Mouse (Mus musculus) cerebellum, postnatal 10 days (tissue): ENCODE data around the gene Rpl27.
A peak's percentile ranks its signal among the peaks of the same experiment; 100 is the strongest.
"Not testable (repeated sequence)": the region's sequence is repeated elsewhere in the genome, so short reads cannot be mapped to it uniquely, and the experiment has no call there.

Experiments used
- DNase-seq, 2 experiments: peaks; one replicate each; pipeline ENCODE4 v3.0.0; 2021; ENCODE audit warnings: mixed read lengths in 2 of 2

Rpl27 gene

GRCm38 (mm10) chr11:101442127-101442693, at the start of gene Rpl27:
Gene Rpl27 (plus strand): TSS chr11:101442298.
- DNase-seq, result peak; percentile 98 to 99

DNA sequence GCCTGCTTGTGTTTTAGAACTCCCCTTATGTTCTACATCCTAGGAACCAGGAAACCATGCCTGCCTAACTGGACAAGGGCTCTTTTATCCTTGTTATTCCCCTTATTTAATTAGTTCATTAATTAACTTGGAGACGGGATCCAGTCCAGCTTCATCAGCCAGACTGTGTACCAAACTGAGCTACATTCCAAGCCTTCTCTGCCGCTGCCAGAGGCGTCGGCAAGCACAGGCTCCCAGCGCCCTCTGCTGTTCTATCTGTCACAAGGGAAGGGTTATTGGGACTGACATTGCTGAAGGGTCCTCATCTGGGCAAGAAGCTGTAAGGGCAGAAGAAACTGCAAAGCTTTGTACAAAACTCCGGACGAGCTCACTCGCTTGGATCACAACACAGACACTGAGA, 47.0 kb upstream of the Rpl27 start:
- peak; percentile 90 to 91 for DNase-seq

- DNase-seq, result no peak
Measured at GRCm38 (mm10) chr11:101415306-101415705, 26.8 kb upstream of the Rpl27 start.

DNA sequence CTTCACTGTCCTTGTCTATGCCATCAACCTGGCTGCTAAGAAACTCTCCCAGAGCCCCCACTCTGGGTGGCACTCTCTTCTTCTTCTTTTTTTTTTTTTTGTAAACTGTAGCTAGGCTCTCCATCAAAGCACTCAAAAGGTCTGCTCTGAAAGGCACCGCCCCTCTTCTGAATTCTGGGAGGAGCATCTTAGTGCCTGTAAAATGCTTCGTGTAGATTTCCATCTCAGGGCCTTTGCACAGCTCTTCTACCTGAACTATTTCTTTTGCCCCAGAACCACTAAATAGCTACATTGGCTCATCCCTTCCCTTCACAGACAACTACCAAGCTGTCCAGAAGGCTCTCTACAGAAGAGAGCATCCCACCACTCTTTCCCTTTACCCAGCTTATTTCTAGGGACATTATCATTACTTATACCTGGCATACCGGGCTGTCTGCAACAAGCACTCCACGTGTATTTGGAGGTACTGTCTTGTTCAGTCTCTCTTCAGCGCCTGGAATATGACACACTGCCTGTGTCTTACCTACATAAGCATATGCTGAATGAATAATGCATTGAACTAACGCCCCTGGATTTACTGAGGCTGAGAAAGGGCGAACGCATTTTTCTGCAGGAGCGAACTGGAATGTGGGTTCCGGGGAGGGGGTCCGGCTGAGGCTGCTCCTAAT, 25.5 kb upstream of the Rpl27 start:
- DNase-seq, result no peak

DNA sequence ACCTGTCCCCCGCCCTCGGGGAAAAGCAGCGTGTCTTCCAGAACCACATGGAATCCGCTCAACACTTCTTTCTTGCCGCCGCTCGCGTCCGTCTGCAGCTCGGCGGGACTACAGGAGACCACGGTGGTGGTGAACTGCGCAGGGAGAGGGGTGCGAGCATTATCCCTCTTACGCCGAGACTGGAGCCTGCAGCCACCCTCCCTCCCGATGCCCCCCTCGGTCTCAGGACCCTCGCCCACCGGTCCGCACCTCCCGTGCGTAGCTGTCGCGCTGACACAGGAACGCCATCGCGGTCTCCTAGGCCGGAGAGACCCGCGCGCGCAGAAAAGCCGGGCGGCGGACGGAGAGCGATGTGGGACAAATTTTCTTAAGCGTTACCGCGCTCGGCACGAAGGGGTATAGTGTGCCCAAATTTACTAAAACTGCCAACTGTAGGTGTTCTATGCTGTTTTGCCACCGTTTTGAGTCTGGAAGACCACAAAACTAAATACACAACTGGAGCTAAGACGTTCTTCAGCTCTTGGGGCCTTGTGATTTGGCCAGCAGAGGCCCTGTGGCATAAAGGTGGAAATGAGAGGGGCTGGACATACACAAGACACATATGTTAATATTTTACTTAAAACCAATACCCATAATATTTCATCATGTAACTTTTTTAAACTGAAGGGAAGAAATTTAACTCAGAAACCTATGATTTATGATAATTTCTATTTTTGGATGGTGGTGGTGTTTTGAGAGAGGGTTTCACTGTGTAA, 24.8 kb upstream of the Rpl27 start, which contains the start of gene Aarsd1:
Gene Aarsd1, minus strand, starts transcription at position 515 of the 755 bp plus-strand sequence.
- DNase-seq, result peak; percentile 95 to 97

- DNase-seq, result no peak
Measured at GRCm38 (mm10) chr11:101418991-101419390, 23.1 kb upstream of the Rpl27 start.

GRCm38 (mm10) chr11:101419610-101420009, 22.5 kb upstream of the Rpl27 start:
- peak in 1 of 2 experiments; percentile 36 for DNase-seq

GRCm38 (mm10) chr11:101420148-101420547, 21.9 kb upstream of the Rpl27 start:
- DNase-seq, result no peak

DNA sequence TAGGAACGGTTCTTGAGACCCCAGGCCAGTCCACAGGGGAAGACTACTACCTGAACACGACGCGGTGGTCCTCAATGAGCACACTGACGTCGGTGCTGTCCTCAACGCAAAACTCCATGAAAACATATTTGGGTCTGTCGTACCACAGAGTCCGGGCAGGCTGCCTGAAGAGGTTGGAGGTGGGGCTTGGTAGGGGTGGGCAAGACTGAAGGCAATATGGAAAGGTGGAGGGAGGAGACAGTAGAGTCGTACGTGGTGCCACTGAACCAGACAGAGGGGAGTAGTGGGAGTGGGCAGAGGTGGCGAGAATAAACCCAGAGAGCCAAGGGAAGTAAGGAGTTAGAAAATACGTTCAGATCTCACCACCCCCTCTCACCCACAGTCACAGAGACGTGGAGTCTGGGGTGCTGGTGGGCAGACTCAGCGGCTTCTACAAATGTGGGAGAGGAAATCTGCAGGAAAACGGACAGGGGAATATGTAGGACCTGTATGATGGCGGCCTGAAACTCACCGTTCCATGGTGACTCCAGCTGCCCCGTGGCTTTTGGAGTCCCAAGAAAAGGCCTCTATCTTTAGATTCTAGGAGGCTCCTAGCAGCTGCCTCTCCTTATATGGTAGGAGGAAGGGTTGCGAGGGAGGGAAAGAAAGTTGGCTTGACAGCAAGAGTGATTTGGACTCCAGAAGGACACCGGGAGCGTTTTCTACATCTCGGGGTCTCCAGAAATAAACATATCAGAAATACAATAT, 17.8 kb upstream of the Rpl27 start, which contains the start of gene Gm27029:
Gene Gm27029, minus strand, starts transcription at position 692 of the 747 bp plus-strand sequence.
- peak; percentile 59 to 66 for DNase-seq

DNA sequence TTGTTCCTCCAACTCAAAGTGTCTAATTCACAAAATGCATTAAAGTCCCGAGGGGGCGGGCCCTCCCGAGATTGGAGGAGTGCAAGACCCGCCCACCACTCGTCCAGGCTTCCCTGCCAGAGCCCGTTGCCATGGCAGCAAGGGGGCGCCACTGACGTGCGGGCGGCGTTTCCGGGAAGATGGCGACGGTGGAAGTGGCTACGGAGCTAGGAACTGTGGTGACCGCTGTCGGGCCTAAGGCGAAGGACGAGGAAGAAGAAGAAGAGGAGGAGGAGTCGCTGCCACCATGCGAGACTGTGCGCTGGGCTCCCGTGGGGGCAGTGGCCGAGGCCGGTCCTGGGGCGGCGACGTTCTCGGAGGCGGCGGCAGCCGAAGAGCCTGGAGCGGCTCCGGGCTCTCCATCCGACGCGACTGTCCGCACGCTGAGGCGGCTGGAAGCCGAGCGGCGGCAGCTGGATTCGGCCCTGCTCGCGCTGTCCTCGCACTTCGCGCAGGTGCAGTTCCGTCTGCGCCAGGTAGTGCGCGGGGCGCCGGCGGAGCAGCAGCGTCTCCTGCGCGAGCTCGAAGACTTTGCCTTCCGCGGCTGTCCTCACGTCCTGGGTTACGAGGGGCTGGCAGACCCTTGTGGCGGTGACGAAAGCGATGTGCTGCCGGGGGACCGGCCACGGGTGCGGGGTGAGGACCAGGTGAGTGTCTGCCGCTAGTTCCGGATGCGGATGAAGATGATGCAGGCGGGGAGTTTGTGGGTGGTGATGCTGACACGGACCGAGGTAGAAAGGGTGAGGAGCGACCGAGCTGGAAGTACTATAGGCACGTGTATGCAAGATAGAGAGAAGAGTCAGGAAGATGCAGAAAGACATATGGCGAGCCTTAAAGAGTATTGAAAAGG, 16.9 kb upstream of the Rpl27 start, which contains the start of the genes Rundc1 and Ptges3l:
Gene Rundc1, plus strand, starts transcription at position 161 of the 889 bp plus-strand sequence.
Gene Ptges3l, minus strand, starts transcription at position 409 of the 889 bp plus-strand sequence.
- DNase-seq, result peak; percentile 100

- no peak for DNase-seq
Measured at GRCm38 (mm10) chr11:101426165-101426564, 15.9 kb upstream of the Rpl27 start.

DNA sequence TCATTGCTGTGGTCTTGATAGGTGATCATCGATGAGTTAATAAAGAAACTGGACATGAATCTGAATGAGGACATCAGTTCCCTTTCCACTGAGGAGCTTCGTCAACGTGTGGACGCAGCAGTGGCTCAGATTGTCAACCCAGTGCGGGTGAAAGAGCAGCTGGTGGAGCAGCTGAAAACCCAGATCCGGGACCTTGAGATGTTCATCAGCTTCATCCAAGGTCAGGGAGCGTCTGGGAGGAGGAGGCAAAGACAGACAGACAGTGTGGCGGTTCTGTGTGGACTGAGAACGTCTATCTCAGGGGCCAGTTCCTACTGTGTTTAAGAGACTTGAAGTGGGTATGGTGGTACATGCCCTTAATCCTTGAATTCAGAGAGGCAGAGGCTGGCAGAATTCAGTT, 10.8 kb upstream of the Rpl27 start:
- no peak for DNase-seq

- peak; percentile 81 to 84 for DNase-seq
Measured at GRCm38 (mm10) chr11:101433396-101433795, 8.7 kb upstream of the Rpl27 start.

- no peak for DNase-seq
Measured at GRCm38 (mm10) chr11:101435831-101436230, 6.3 kb upstream of the Rpl27 start.

DNA sequence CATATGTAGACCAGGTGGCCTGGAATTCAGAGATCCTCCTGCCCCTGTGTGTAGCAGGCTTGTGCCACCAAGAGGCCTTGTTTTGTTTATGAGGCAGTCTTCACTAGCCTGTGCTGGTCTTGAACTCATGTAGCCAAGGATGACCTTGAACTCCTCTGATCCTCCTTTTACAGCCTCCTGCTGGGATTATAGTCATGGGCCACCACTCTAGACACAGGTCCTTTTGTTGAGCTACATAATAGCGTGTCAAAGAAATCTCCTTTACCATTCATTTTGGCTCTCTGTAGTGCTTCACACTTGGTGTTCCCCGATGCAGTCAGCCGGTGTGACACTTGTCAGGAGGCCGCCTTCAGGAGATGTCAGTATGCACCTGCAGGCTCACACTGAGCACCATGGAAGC, 5.2 kb upstream of the Rpl27 start:
- DNase-seq, result no peak

- not testable (repeated sequence) for DNase-seq
Measured at GRCm38 (mm10) chr11:101438006-101438405, 4.1 kb upstream of the Rpl27 start.

- not testable (repeated sequence) for DNase-seq
Measured at GRCm38 (mm10) chr11:101441450-101442126, 510 bp upstream of the Rpl27 start.

- DNase-seq, result no peak
Measured at GRCm38 (mm10) chr11:101442760-101443159, 662 bp downstream of the Rpl27 start.

GRCm38 (mm10) chr11:101446319-101446718, 4.2 kb downstream of the Rpl27 start:
- DNase-seq, result no peak

DNA sequence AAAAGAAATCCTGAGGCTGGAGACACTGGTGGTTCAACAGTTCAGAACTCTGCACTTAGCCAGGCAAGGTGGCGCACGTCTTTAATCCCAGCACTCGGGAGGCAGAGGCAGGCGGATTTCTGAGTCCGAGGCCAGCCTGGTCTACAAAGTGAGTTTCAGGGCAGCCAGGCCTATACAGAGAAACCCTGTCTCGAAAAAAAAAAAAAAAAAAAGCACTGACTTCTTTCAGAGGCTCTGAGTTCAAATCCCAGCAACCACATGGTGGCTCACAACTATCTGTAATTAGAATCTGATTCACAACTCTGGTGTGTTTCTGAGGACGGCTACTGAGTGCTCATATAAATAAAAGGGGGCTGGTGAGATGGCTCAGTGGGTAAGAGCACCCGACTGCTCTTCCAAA, 4.8 kb downstream of the Rpl27 start:
- not testable (repeated sequence) for DNase-seq

DNA sequence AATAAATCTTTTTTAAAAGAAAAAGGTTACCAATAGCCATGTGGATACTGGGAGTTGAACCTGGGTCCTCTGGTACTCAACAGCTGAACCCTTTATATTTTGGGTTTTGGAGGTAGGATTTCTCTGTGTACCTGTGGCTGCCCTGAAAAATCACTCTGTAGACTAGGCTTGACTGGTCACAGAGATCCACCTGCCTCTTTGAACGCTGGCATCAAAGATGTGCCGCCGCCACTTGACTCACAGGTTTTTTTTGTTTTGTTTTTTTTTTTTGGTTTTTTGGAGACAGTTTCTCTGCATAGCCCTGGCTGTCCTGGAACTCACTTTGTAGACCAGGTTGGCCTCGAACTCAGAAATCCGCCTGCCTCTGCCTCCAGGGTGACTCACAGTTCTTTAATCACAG, 5.7 kb downstream of the Rpl27 start:
- DNase-seq, result no peak
